Mouse (Mus musculus): ENCODE measurements around the gene Akt1s1.

GRCm38 (mm10) chr7:44840426-44840825 is 8.4 kb upstream of the Akt1s1 start:
- TF ChIP-seq POLR2A (IDR thresholded peaks at IDR 0.05; ENCODE audit: borderline replicate concordance, extremely low read depth, insufficient read depth, insufficient read length, poor library complexity, severe bottlenecking) (no peak), CTCF (IDR thresholded peaks at IDR 0.05; ENCODE audit: borderline replicate concordance, extremely low read depth, insufficient read depth, insufficient read length) (no peak)

All from brain, embryonic 14.5 days (tissue).